Mouse (Mus musculus) adrenal gland, adult 8-10 months (tissue): ENCODE data around the gene H2afz. TPM values are rescaled to one million over a fixed set of nuclear protein-coding genes. Genes with fewer than 3 reads are reported as not detected.
"Not testable (repeated sequence)": the region's sequence is repeated elsewhere in the genome, so short reads cannot be mapped to it uniquely, and the experiment has no call there.

Experiments
- DNase-seq: peaks from one replicate; pipeline ENCODE4 v3.0.0; 2022
- total RNA-seq, 4 experiments: library from RNA; stranded (reverse); gene quantifications; 2 replicates each; pipeline ENCODE4 v1.2.4; 2022

H2afz gene
- total RNA-seq, 4 experiments from 2014 or later: 124 to 155 (median 138) TPM

GRCm38 (mm10) chr3:137863330-137864123, 760 bp upstream of the H2afz start:
- no peak for DNase-seq

- peak; percentile 77 for DNase-seq
Measured at GRCm38 (mm10) chr3:137864988-137865982, 998 bp downstream of the H2afz start.

DNA sequence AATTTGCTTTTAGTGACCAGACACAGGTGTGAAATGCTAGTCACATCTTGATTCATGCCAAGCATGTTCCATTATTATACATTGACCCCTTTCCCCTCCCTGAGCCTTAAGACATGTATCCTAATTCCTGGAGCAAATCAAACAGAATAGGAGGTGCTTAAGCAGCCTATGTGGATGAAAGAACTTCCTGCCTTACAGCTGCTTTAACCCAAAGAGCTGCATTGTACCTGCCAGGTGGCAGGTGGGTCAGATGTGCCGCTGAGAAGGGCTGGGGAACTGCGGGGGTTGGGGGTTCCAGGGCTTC, 2.8 kb downstream of the H2afz start:
- no peak for DNase-seq

DNA sequence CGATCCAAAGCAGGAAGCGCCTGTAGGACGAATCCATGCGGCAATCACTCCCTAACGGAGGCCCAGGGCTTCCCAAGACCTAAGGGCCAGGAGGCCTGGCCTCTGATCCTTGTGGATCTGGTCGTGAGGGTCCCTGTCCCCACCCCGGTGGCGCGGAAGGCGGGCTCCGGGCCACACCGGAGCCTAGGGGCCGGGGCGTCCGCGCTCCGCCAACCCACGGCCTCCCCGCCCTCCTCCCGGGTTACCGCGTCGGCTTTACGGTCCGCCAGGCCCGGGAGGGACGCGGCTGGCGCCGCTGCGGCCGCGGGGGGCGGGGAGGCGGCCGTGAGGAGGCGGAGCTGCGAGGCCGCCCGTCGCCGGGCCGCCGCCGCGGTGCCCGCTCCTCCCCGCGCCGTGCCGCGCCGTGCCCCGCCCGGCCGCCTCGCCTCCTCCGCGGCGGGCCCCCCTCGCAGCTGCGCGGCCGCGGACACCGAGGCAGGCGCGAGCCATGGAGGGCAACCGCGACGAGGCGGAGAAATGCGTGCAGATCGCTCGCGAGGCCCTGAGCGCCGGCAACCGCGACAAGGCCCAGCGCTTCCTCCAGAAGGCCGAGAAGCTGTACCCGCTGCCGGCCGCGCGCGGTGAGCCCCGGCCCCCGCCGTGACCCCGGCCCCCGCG, 3.3 kb downstream of the H2afz start, which contains the start of gene Dnajb14:
Gene Dnajb14, plus strand, starts transcription at position 239 of the 657 bp plus-strand sequence.
- peak; percentile 38 for DNase-seq

- no peak for DNase-seq
Measured at GRCm38 (mm10) chr3:137868094-137868913, 4.0 kb downstream of the H2afz start.

DNA sequence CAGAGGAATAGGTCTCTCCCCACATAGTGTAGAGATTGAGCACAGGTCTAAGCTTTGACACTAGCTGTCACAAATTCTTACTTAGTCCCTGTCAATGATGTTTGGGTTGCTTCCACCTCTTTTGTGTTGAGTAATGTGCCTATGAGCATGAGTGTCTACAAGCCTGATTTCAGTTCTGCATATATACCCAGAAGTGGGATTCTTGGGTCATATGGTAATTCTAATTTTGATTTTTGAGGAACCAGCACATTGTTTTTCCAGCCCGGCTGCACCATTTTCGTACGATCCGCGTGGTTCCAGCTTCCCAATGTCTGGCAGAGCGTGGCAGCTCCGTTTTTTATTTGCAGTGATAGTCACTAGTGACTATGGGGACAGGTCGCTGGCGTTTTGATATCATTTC, 5.1 kb downstream of the H2afz start:
- no peak for DNase-seq

DNA sequence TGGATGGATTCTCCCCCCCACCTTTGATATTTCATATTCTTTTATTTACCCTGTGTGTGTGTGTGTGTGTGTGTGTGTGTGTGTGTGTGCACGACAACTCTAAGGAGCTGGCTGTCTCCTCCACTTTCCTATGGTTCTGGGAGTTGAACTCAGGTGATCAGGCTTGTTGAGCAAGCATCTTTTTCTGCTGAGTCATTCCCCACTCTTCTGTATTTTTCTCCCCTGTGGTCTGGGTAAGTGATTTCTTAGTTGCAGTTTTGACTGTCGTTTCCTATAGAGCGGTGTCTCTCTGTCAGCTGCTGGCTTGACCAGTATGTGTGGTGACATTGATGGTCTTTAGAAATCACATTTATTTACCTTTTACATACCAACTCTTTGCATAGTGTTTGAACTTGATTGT, 15.0 kb downstream of the H2afz start:
- DNase-seq: no peak

- DNase-seq: no peak
Measured at GRCm38 (mm10) chr3:137880109-137880748, 15.9 kb downstream of the H2afz start.

- DNase-seq: no peak
Measured at GRCm38 (mm10) chr3:137881093-137881492, 16.8 kb downstream of the H2afz start.

GRCm38 (mm10) chr3:137887961-137888360, 23.7 kb downstream of the H2afz start:
- DNase-seq: no peak

GRCm38 (mm10) chr3:137891089-137891488, 26.8 kb downstream of the H2afz start:
- no peak for DNase-seq

DNA sequence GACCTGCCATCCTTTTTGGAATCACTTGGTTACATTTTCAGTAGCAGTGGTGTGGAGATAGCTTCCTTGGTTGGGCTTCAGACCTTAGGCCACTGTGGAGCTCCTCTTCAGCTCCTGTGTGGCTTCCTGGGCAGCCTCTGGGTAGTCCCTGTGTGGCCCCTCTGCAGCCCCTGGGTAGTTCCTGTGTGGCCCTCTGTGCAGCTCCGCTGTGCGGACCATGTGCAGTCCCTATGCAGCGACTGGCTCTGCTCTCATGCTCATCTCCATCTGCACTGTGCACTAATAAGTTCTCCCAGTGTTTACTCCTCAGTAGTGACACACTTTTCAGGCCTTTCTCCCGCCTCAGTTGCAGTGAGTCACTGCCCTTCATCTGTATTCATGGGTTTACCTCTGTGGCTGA, 27.8 kb downstream of the H2afz start:
- DNase-seq: no peak

DNA sequence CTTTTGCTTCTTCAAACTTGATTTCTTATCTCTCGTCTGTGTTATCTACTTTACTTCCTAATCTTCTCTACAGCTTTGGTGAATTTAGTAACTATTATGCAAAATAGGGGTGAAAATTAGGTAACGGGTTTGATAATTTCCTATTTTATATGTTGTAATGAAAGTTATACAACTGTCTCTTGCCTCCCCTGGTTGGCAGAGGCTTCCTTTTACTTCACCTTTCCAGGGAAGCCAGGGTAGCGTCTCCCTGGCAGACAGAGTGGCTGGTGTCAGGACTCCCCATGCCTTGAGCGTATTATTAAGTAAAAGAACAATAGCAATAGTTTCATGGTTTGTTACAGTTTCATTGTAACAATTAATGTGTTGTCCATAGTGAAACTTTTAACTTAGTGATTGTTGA, 29.5 kb downstream of the H2afz start:
- DNase-seq: no peak

DNA sequence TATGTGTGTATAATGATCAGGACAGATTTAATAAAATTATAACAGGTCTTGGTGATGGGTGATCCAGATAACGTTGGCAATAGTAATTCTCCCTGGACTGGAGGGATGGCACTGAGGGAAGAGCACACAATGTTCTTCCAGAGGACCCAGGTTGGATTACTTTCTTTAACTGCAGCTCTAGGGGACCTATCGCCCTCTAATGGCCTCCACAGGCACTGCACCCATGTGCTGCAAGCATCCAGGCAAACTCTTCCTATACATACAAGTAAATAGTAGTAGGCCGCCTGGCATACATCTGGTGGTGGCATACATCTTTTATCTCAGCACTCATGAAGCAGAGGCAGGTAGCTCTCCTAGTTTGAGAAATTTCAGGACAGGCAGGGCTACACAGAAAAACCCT, 30.9 kb downstream of the H2afz start:
- DNase-seq: no peak

DNA sequence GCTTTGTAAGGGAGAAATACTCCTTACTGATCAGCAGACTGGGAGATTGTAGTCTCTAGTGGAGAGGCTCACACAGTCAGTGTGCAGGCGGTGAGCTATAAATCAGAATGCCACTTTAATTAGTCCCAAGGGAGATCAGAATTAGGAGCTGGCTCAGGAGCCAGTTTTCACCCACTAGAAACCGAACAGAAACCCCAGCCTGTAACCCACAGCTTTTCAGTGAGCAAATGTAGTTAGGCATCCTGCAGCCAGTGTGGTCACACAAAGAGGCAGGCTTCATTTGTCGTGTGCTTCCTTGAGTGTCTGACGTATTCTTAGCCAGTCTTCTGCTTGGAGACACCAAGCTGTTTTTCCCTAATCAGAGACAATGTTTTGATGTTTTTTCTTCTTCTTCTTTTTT, 32.1 kb downstream of the H2afz start:
- DNase-seq: no peak

DNA sequence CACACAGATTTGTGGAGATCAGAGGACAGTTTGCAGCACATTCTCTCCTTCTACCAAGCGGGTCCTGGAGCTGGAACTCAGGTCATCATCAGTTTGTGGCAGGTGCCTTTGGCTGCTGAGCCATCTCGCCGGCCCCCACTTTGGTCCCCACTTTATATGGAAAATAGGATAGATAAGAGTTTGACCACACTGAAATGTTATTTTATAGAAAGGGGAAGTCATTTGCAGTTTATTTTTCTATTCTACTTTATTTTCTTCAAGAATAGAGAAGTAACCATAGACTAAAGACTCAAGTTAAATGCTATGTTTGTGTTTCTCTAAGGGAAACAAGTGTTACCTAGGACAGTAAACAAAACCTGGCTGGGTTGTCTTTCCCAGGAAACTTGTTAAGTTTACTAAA, 32.6 kb downstream of the H2afz start:
- DNase-seq: no peak

DNA sequence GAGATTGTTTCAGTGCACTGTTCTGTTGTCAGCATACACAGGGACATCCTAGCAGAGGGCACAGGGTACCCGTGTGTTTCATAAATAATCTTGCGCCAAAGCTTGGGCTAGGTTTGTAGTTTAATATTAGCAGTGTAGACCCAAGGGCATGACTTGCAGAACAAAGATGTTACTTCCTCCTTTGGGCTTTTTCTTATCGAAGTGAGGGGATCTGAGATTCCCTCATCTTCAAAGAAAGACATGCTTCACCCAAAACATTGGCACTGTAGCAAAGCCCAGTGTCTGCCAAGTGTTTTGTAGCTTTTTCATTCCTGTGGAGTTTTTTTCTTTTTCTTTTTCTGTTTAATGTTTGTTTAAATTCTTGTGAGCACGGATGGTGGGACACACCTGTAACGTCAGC, 33.4 kb downstream of the H2afz start:
- no peak for DNase-seq

GRCm38 (mm10) chr3:137900149-137900548, 35.9 kb downstream of the H2afz start:
- DNase-seq: no peak

- no peak for DNase-seq
Measured at GRCm38 (mm10) chr3:137913093-137913492, 48.8 kb downstream of the H2afz start.

- not testable (repeated sequence) for DNase-seq
Measured at GRCm38 (mm10) chr3:137914567-137914966, 50.3 kb downstream of the H2afz start.
